8 mouse cellular contexts compared by ENCODE assay signal in genomic region chr11:75139122-75139963, GRCm38 (mm10). TPM values are rescaled to one million over a fixed set of nuclear protein-coding genes. Genes with fewer than 3 reads are reported as not detected.
DNase-seq lines count a peak whose midpoint lies in the region; ATAC-seq lines count a peak whose summit lies in the region.

No protein-coding gene starts in this region.

- H3K27ac ChIP-seq in forebrain, embryonic 10.5 days = peak overlapping the region; percentile 68
- H3K27ac ChIP-seq in forebrain, embryonic 11.5 days (ENCODE audit: low read depth, low read length) = no peak overlapping the region
- H3K27ac ChIP-seq in embryonic facial prominence, embryonic 12.5 days = peak overlapping the region; percentile 81

- H3K9me3 ChIP-seq in forebrain, embryonic 10.5 days = no peaks in the 10 kb centered on the region
- H3K9me3 ChIP-seq in forebrain, embryonic 11.5 days (ENCODE audit: control insufficient read depth, low read length) = no peaks in the 10 kb centered on the region
- no peaks in the 10 kb centered on the region for H3K9me3 ChIP-seq in embryonic facial prominence, embryonic 12.5 days

- intact Hi-C loops in heart, postnatal 14 days (cut with DNase I) = no loop called here

- H3K36me3 ChIP-seq in forebrain, embryonic 10.5 days (replicated peaks) = peaks cover 39% of the 10 kb centered on the region
- H3K36me3 ChIP-seq in forebrain, embryonic 11.5 days (ENCODE audit: control insufficient read depth, insufficient read depth, low read length) = no peaks in the 10 kb centered on the region; the same call in 1 of the 2 replicates
- peaks cover 9% of the 10 kb centered on the region for H3K36me3 ChIP-seq in embryonic facial prominence, embryonic 12.5 days

- DNase-seq in forebrain, embryonic 10.5 days (ENCODE audit: extremely low spot score, low spot score) = no peak
- no peak for DNase-seq in forebrain, embryonic 11.5 days (ENCODE audit: low spot score)
- DNase-seq in heart, postnatal 14 days = peak; percentile 80 to 87
- DNase-seq in kidney, postnatal 36 days = peak; percentile 74 to 78
- peak; percentile 39 for DNase-seq in neural tube, embryonic 10.5 days (ENCODE audit: extremely low spot score, low spot score)
- DNase-seq in layer of hippocampus, adult 11-12 months (ENCODE audit: low spot score) = no peak
- DNase-seq in right cerebral cortex, adult 18-20 months = no peak

- H3K4me3 ChIP-seq in forebrain, embryonic 10.5 days = no peak overlapping the region
- no peak overlapping the region for H3K4me3 ChIP-seq in forebrain, embryonic 11.5 days (ENCODE audit: low read depth, low read length)
- H3K4me3 ChIP-seq in embryonic facial prominence, embryonic 12.5 days = no peak overlapping the region

- no peak for ATAC-seq in forebrain, embryonic 11.5 days (replicated peaks; ENCODE audit: low FRiP score)
- ATAC-seq in embryonic facial prominence, embryonic 12.5 days (ENCODE audit: insufficient number of reproducible peaks, insufficient read depth, low FRiP score, low TSS enrichment) = peak; percentile 81

- 62% methylated on average over 11 of the region's 11 CpGs for WGBS in forebrain, embryonic 10.5 days
- 60% methylated on average over 11 of the region's 11 CpGs for WGBS in forebrain, embryonic 11.5 days
- 17% methylated on average over 11 of the region's 11 CpGs for WGBS in embryonic facial prominence, embryonic 12.5 days

- no peak overlapping the region for H3K4me2 ChIP-seq in forebrain, embryonic 11.5 days (ENCODE audit: low read depth, low read length, severe bottlenecking)
- peak overlapping the region; percentile 24; the same call in 1 of the 2 replicates for H3K4me2 ChIP-seq in embryonic facial prominence, embryonic 12.5 days (replicated peaks)

- H3K27me3 ChIP-seq in forebrain, embryonic 10.5 days (ENCODE audit: poor library complexity, severe bottlenecking) = no peaks in the 10 kb centered on the region
- H3K27me3 ChIP-seq in forebrain, embryonic 11.5 days (ENCODE audit: control insufficient read depth, insufficient read depth, low read length) = no peaks in the 10 kb centered on the region
- H3K27me3 ChIP-seq in embryonic facial prominence, embryonic 12.5 days = no peaks in the 10 kb centered on the region

- H3K9ac ChIP-seq in forebrain, embryonic 11.5 days (ENCODE audit: low read length) = no peak overlapping the region
- H3K9ac ChIP-seq in embryonic facial prominence, embryonic 12.5 days = no peak overlapping the region

- H3K4me1 ChIP-seq in forebrain, embryonic 10.5 days = peaks cover 63% of the 10 kb centered on the region
- H3K4me1 ChIP-seq in forebrain, embryonic 11.5 days (replicated peaks; ENCODE audit: control insufficient read depth, insufficient read depth, low read length) = no peaks in the 10 kb centered on the region; the same call in 1 of the 2 replicates
- H3K4me1 ChIP-seq in embryonic facial prominence, embryonic 12.5 days = peaks cover 67% of the 10 kb centered on the region

RNA-seq across cellular contexts. Expression of gene Hic1, which starts 30.0 kb away (rescaled TPM):
- polyA plus RNA-seq in forebrain, embryonic 10.5 days (2016; fragmentation: Nextera tagmentation; extraction: Ambion mirVana) = 0.12 and 0.21 TPM in 2 replicates
- polyA plus RNA-seq in forebrain, embryonic 11.5 days (2014; fragmentation: Nextera tagmentation; extraction: Ambion mirVana) = 0.86 and 1.1 TPM in 2 replicates
- 39.2 and 44.8 TPM in 2 replicates for polyA plus RNA-seq in embryonic facial prominence, embryonic 12.5 days (2016; fragmentation: Nextera tagmentation; extraction: Ambion mirVana)
- total RNA-seq in heart, postnatal 14 days (2021) = 10 to 100 TPM; 22.7 to 26.3 TPM

RNA-seq across cellular contexts. Expression of gene Ovca2, which starts 39.3 kb away (rescaled TPM):
- 33.6 and 34.0 TPM in 2 replicates for polyA plus RNA-seq in forebrain, embryonic 10.5 days (2016; fragmentation: Nextera tagmentation; extraction: Ambion mirVana)
- polyA plus RNA-seq in forebrain, embryonic 11.5 days (2014; fragmentation: Nextera tagmentation; extraction: Ambion mirVana) = 32.7 and 34.4 TPM in 2 replicates
- polyA plus RNA-seq in embryonic facial prominence, embryonic 12.5 days (2016; fragmentation: Nextera tagmentation; extraction: Ambion mirVana) = 30.0 and 31.5 TPM in 2 replicates
- total RNA-seq in heart, postnatal 14 days (2021) = 1 to 10 TPM; 7.1 TPM

RNA-seq across cellular contexts. Expression of gene Dph1, which starts 51.7 kb away (rescaled TPM):
- 29.5 TPM in 2 replicates for polyA plus RNA-seq in forebrain, embryonic 10.5 days (2016; fragmentation: Nextera tagmentation; extraction: Ambion mirVana)
- 21.8 and 24.0 TPM in 2 replicates for polyA plus RNA-seq in forebrain, embryonic 11.5 days (2014; fragmentation: Nextera tagmentation; extraction: Ambion mirVana)
- 22.6 and 23.3 TPM in 2 replicates for polyA plus RNA-seq in embryonic facial prominence, embryonic 12.5 days (2016; fragmentation: Nextera tagmentation; extraction: Ambion mirVana)
- total RNA-seq in heart, postnatal 14 days (2021) = 1 to 10 TPM; 9.9 TPM

RNA-seq across cellular contexts. Expression of gene Rtn4rl1, which starts 54.2 kb away (rescaled TPM):
- 1.1 and 1.3 TPM in 2 replicates for polyA plus RNA-seq in forebrain, embryonic 10.5 days (2016; fragmentation: Nextera tagmentation; extraction: Ambion mirVana)
- polyA plus RNA-seq in forebrain, embryonic 11.5 days (2014; fragmentation: Nextera tagmentation; extraction: Ambion mirVana) = 1.0 and 1.1 TPM in 2 replicates
- polyA plus RNA-seq in embryonic facial prominence, embryonic 12.5 days (2016; fragmentation: Nextera tagmentation; extraction: Ambion mirVana) = 5.1 and 5.7 TPM in 2 replicates
- total RNA-seq in heart, postnatal 14 days (2021) = 10 to 100 TPM; 10.6 to 13.2 TPM

Comparison
In these comparisons a context has a peak if more than half of its experiments do, and no peak if none do; other contexts are left out.
1. DNase-seq: peak in heart, postnatal 14 days (2 of 2), kidney, postnatal 36 days (2 of 2) and neural tube, embryonic 10.5 days (single experiment); none in forebrain, embryonic 10.5 days (single experiment), forebrain, embryonic 11.5 days (single experiment), layer of hippocampus, adult 11-12 months (single experiment) and right cerebral cortex, adult 18-20 months (single experiment).
2. RNA of gene Hic1, which starts 30.0 kb away (polyA plus RNA-seq): 39.2 to 44.8 TPM in embryonic facial prominence, embryonic 12.5 days; 0.86 to 1.1 TPM in forebrain, embryonic 11.5 days and 0.12 to 0.21 TPM in forebrain, embryonic 10.5 days; every median in the first group is over 10 times any median in the second.